Mouse (Mus musculus) heart, adult 2 months (tissue): ENCODE measurements around the gene Pla1a. TPM values are rescaled to one million over a fixed set of nuclear protein-coding genes. Genes with fewer than 3 reads are reported as not detected.
A peak's percentile ranks its signal among the peaks of the same experiment; 100 is the strongest.

ENCODE experiments used
- DNase-seq, 2 experiments: peaks; one replicate each; pipeline ENCODE4 v3.0.0; 2021
- H3K27ac ChIP-seq: fragments of 200-600 bp; 2 replicates; pipeline ENCODE4 v1.8.1; 2022
- H3K27me3 ChIP-seq: fragments of 200-500 bp; 2 replicates; pipeline ENCODE4 v1.6.1; 2012; ENCODE audit warnings: mild to moderate bottlenecking, low read length, inconsistent platforms, mixed read lengths; ENCODE audit not compliant: control insufficient read depth, insufficient read depth
- H3K36me3 ChIP-seq: fragments of 200-500 bp; 2 replicates; pipeline ENCODE4 v1.6.1; 2012; ENCODE audit warnings: low read length, inconsistent platforms; ENCODE audit not compliant: control insufficient read depth, insufficient read depth
- H3K4me1 ChIP-seq: fragments of 200-500 bp; 2 replicates; pipeline ENCODE4 v1.6.1; 2011; ENCODE audit warnings: low read length; ENCODE audit not compliant: control insufficient read depth, insufficient read depth
- H3K4me3 ChIP-seq: fragments of 200-600 bp; 2 replicates; pipeline ENCODE4 v1.8.1; 2022
- H3K79me2 ChIP-seq: fragments of 200-500 bp; replicated peaks from 2 replicates; pipeline ENCODE4 v1.6.1; 2012; ENCODE audit warnings: mild to moderate bottlenecking, inconsistent platforms, low read length, moderate library complexity, mixed read lengths; ENCODE audit not compliant: control insufficient read depth, insufficient read depth
- H3K9ac ChIP-seq: fragments of 200-500 bp; 2 replicates; pipeline ENCODE4 v1.6.1; 2012; ENCODE audit warnings: low read depth, mild to moderate bottlenecking, control low read depth, inconsistent platforms, low read length, mixed read lengths
- CTCF ChIP-seq: fragments of 200-600 bp; IDR thresholded peaks from 2 replicates; pipeline ENCODE4 v1.8.1; 2022; ENCODE audit warnings: antibody characterized with exemption, mild to moderate bottlenecking, moderate library complexity
- EP300 ChIP-seq: fragments of 200-500 bp; IDR thresholded peaks from 2 replicates; pipeline ENCODE4 v1.6.1; 2011; ENCODE audit warnings: low read depth, low read length, control low read depth; ENCODE audit not compliant: insufficient read depth
- POLR2A ChIP-seq: fragments of 200-500 bp; IDR thresholded peaks from 2 replicates; pipeline ENCODE4 v1.6.1; 2011; ENCODE audit warnings: mild to moderate bottlenecking, low read depth, low read length, control low read depth; ENCODE audit not compliant: insufficient read depth
- WGBS: fragments of 180-500 bp; shearing (Covaris S2); methylation state at CpG from one replicate; pipeline ENCODE4 v1.1.7; 2018; 5-methylcytosine and 5-hydroxymethylcytosine counted together
- intact Hi-C: fragments of 180-260 bp; cut with DNase I; formaldehyde crosslinking; loops from one replicate; pipeline ENCODE4 v1.15.1; 2025
- polyA plus RNA-seq: library from polyadenylated mRNA; depleted of rRNA; stranded (reverse); fragments of >200 nt; gene quantifications from 2 replicates; pipeline ENCODE4 v1.2.3, GENCODE M21; 2012
- total RNA-seq, 2 experiments: library from RNA; stranded (reverse); gene quantifications; 2 replicates each; pipeline ENCODE4 v1.2.3; 2021

The Pla1a gene
- total and polyA plus RNA-seq, 3 experiments = 6.8 to 9.6 (median 8.8) TPM

- H3K79me2 ChIP-seq = no peaks in the 10 kb centered on the region
- H3K9ac ChIP-seq = peak overlapping the region; percentile 64
- H3K36me3 ChIP-seq = peaks cover 7% of the 10 kb centered on the region
- WGBS = 67% methylated on average over 10 of the region's 10 CpGs
- H3K27me3 ChIP-seq = no peaks in the 10 kb centered on the region
- TF ChIP-seq EP300 = no peak
- no peak for TF ChIP-seq CTCF
- no peak for TF ChIP-seq POLR2A
- peaks cover 12% of the 10 kb centered on the region for H3K4me1 ChIP-seq
- intact Hi-C loops = no loop called here
- peak overlapping the region; percentile 89 for H3K27ac ChIP-seq
- DNase-seq = no peak
- H3K4me3 ChIP-seq = peak overlapping the region; percentile 56
Observed at GRCm38 (mm10) chr16:38365390-38365789, 67.6 kb downstream of the Pla1a start.

- H3K4me3 ChIP-seq = peak overlapping the region; percentile 56
- peaks cover 6% of the 10 kb centered on the region for H3K4me1 ChIP-seq
- H3K27me3 ChIP-seq = no peaks in the 10 kb centered on the region
- H3K9ac ChIP-seq = peak overlapping the region; percentile 77
- DNase-seq = no peak
- no peaks in the 10 kb centered on the region for H3K79me2 ChIP-seq
- no peaks in the 10 kb centered on the region for H3K36me3 ChIP-seq
- peak overlapping the region; percentile 89 for H3K27ac ChIP-seq
- intact Hi-C loops = no loop called here
- 33% methylated on average over 7 of the region's 7 CpGs for WGBS
- 0 out of 2 replicates have a peak, but pooled peaks have one; percentile 14 for TF ChIP-seq POLR2A
- TF ChIP-seq EP300 = no peak
Observed at GRCm38 (mm10) chr16:38363657-38364056, 69.3 kb downstream of the Pla1a start.

GRCm38 (mm10) chr16:38363256-38363595 is 69.7 kb downstream of the Pla1a start:
- peak overlapping the region; percentile 56 for H3K4me3 ChIP-seq
- peak overlapping the region; percentile 77 for H3K9ac ChIP-seq
- H3K4me1 ChIP-seq = peaks cover 3% of the 10 kb centered on the region
- H3K27ac ChIP-seq = peak overlapping the region; percentile 89
- no peaks in the 10 kb centered on the region for H3K27me3 ChIP-seq
- WGBS = 13% methylated on average over 3 of the region's 3 CpGs
- no peak for DNase-seq
- TF ChIP-seq EP300 = no peak
- 0 out of 2 replicates have a peak, but pooled peaks have one; percentile 5 for TF ChIP-seq POLR2A
- no peak for TF ChIP-seq CTCF
- H3K79me2 ChIP-seq = no peaks in the 10 kb centered on the region
- intact Hi-C loops = no loop called here
- H3K36me3 ChIP-seq = no peaks in the 10 kb centered on the region

- Histone ChIP-seq H3K9ac (peak overlapping the region; percentile 77), H3K79me2 (no peaks in the 10 kb centered on the region), H3K27me3 (no peaks in the 10 kb centered on the region), H3K27ac (peak overlapping the region; percentile 89), H3K4me3 (peak overlapping the region; percentile 56), H3K36me3 (no peaks in the 10 kb centered on the region), H3K4me1 (peaks cover 3% of the 10 kb centered on the region)
- TF ChIP-seq CTCF = no peak
- 0 out of 2 replicates have a peak, but pooled peaks have one; percentile 19 for TF ChIP-seq POLR2A
- WGBS = 32% methylated on average over 20 of the region's 20 CpGs
- intact Hi-C loops = loop anchor here (1.0 kb wide), 1 partner anchor 12 kb away; no protein-coding TSS in a partner anchor
- DNase-seq = peak in 1 of 2 experiments; percentile 41
Observed at GRCm38 (mm10) chr16:38362493-38363255, 70.3 kb downstream of the Pla1a start.

- Histone ChIP-seq H3K4me1 (peaks cover 4% of the 10 kb centered on the region), H3K9ac (peak within 1 kb of the TSS; percentile 77), H3K27ac (peak within 1 kb of the TSS; percentile 89), H3K36me3 (no peaks in the 10 kb centered on the region), H3K27me3 (no peaks in the 10 kb centered on the region), H3K79me2 (no peaks in the 10 kb centered on the region), H3K4me3 (peak within 1 kb of the TSS; percentile 56)
- peak; percentile 69 to 86 for DNase-seq
- intact Hi-C loops = loop anchor here (1.0 kb wide), 1 partner anchor 12 kb away; no protein-coding TSS in a partner anchor
- 16% methylated on average over 10 of the region's 10 CpGs for WGBS
- peak; percentile 95 for TF ChIP-seq POLR2A
- TF ChIP-seq EP300 = peak; percentile 100
- no peak for TF ChIP-seq CTCF
Observed at GRCm38 (mm10) chr16:38361933-38362332, 71.0 kb downstream of the Pla1a start, which contains the start of gene Popdc2. Gene Popdc2 (plus strand): TSS chr16:38362209.

GRCm38 (mm10) chr16:38360317-38360716 is 72.6 kb downstream of the Pla1a start:
- intact Hi-C loops = no loop called here
- 45% methylated on average over 2 of the region's 2 CpGs for WGBS

More at GRCm38 (mm10) chr16:38360317-38360716, 72.6 kb downstream of the Pla1a start:
- Histone ChIP-seq H3K36me3 (peaks cover 4% of the 10 kb centered on the region; the same call in 1 of the 2 replicates), H3K9ac (no peak overlapping the region), H3K4me1 (peaks cover 6% of the 10 kb centered on the region), H3K79me2 (no peaks in the 10 kb centered on the region), H3K27ac (peak overlapping the region; percentile 82), H3K27me3 (no peaks in the 10 kb centered on the region), H3K4me3 (no peak overlapping the region)
- TF ChIP-seq CTCF = no peak
- no peak for TF ChIP-seq EP300
- TF ChIP-seq POLR2A = no peak
- peak in 1 of 2 experiments; percentile 31 for DNase-seq
